Mouse (Mus musculus): ENCODE measurements around the gene Pik3c2g.

DNA sequence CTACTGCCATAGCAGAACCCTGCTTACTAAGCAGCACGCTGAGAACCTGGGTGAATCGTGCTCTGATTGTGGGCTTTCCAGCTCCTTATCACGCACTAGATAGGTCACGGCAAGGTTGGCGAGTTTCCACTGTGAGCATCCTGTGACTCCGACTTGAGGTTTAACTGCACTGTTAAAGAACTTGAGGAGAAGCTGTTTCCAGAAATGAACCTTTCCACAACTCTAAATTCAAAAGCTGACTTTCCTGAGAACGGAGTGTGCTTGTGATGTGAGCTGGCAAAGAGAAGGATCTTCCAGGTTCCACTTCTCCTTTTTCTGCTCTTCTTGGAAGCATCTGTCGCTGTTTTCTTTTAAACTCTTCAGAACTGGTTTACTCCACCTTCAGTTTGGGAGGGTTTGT is 170.9 kb downstream of the Pik3c2g start:
- TF ChIP-seq CTCF (IDR thresholded peaks at IDR 0.05; ENCODE audit: low read depth, low read length) (no peak), POLR2A (IDR thresholded peaks at IDR 0.05; ENCODE audit: borderline replicate concordance, low read depth, low read length) (no peak)
